Mouse (Mus musculus) frontal cortex, postnatal 10 days (tissue): ENCODE results near the gene Higd1c.
A peak's percentile ranks its signal among the peaks of the same experiment; 100 is the strongest.
"Not testable (repeated sequence)": the region's sequence is repeated elsewhere in the genome, so short reads cannot be mapped to it uniquely, and the experiment has no call there.

ENCODE experiments used
- DNase-seq, 2 experiments: peaks; one replicate each; pipeline ENCODE4 v3.0.0; 2022; ENCODE audit warnings: low spot score in 2 of 2, mixed read lengths in 1 of 2

The Higd1c gene

GRCm38 (mm10) chr15:100355876-100356275 lies 8.5 kb upstream of the Higd1c start:
- no peak for DNase-seq

GRCm38 (mm10) chr15:100365967-100366366 lies 1.6 kb downstream of the Higd1c start:
- not testable (repeated sequence) for DNase-seq

GRCm38 (mm10) chr15:100367119-100367518 lies 2.8 kb downstream of the Higd1c start:
- no peak for DNase-seq

GRCm38 (mm10) chr15:100375066-100375465 lies 10.7 kb downstream of the Higd1c start:
- peak; percentile 27 to 54 for DNase-seq

GRCm38 (mm10) chr15:100377847-100378505 lies 13.6 kb downstream of the Higd1c start:
- DNase-seq = not testable (repeated sequence)

- DNase-seq = no peak
These were observed 15.3 kb downstream of the Higd1c start for GRCm38 (mm10) chr15:100379658-100380057.

- no peak for DNase-seq
These were observed 15.8 kb downstream of the Higd1c start for GRCm38 (mm10) chr15:100380104-100380503.

- no peak for DNase-seq
These were observed 21.4 kb downstream of the Higd1c start for GRCm38 (mm10) chr15:100385705-100386104.

- no peak for DNase-seq
These were observed 23.3 kb downstream of the Higd1c start for GRCm38 (mm10) chr15:100387544-100388223.

GRCm38 (mm10) chr15:100388224-100388835 lies 24.0 kb downstream of the Higd1c start:
- DNase-seq = no peak

- no peak for DNase-seq
These were observed 24.5 kb downstream of the Higd1c start for GRCm38 (mm10) chr15:100388886-100389285.

GRCm38 (mm10) chr15:100391066-100391465 lies 26.7 kb downstream of the Higd1c start:
- DNase-seq = no peak

GRCm38 (mm10) chr15:100391599-100391998 lies 27.3 kb downstream of the Higd1c start:
- no peak for DNase-seq

GRCm38 (mm10) chr15:100393016-100393415 lies 28.7 kb downstream of the Higd1c start:
- DNase-seq = no peak

GRCm38 (mm10) chr15:100395561-100395960 lies 31.2 kb downstream of the Higd1c start:
- no peak for DNase-seq

- DNase-seq = no peak
These were observed 36.4 kb downstream of the Higd1c start for GRCm38 (mm10) chr15:100400592-100401250.

- DNase-seq = no peak
These were observed 37.5 kb downstream of the Higd1c start for GRCm38 (mm10) chr15:100401811-100402210.

- DNase-seq = no peak
These were observed 38.0 kb downstream of the Higd1c start for GRCm38 (mm10) chr15:100402347-100402746.

GRCm38 (mm10) chr15:100402798-100403197 lies 38.5 kb downstream of the Higd1c start:
- DNase-seq = no peak

- no peak for DNase-seq
These were observed 39.1 kb downstream of the Higd1c start for GRCm38 (mm10) chr15:100403318-100404000.

GRCm38 (mm10) chr15:100406088-100406487 lies 41.7 kb downstream of the Higd1c start:
- DNase-seq = no peak
